Mouse (Mus musculus) layer of hippocampus, adult 2 months (tissue): Measurements from ENCODE around the gene Crcp. TPM values are rescaled to one million over a fixed set of nuclear protein-coding genes. Genes with fewer than 3 reads are reported as not detected.

Source experiments
- DNase-seq, 2 experiments: peaks; one replicate each; pipeline ENCODE4 v3.0.0; 2022; ENCODE audit warnings: low spot score in 2 of 2
- H3K27ac ChIP-seq: fragments of 200-600 bp; 2 replicates; pipeline ENCODE4 v1.8.1; 2022
- H3K4me3 ChIP-seq: fragments of 200-600 bp; 2 replicates; pipeline ENCODE4 v1.8.1; 2022; ENCODE audit warnings: mild to moderate bottlenecking
- CTCF ChIP-seq: fragments of 200-600 bp; conservative IDR thresholded peaks from 2 replicates; pipeline ENCODE4 v1.8.1; 2022; ENCODE audit warnings: antibody characterized with exemption, mild to moderate bottlenecking, moderate library complexity
- total RNA-seq, 2 experiments: library from RNA; stranded (reverse); gene quantifications; 2 replicates each; pipeline ENCODE4 v1.2.3; 2021

Gene Crcp
- total RNA-seq, 2 experiments from 2014 or later, result 35.6 to 35.7 TPM

GRCm38 (mm10) chr5:130089626-130090393 lies 60.7 kb downstream of the Crcp start:
- H3K27ac ChIP-seq, result peak overlapping the region; percentile 85

GRCm38 (mm10) chr5:130096754-130097153 lies 67.7 kb downstream of the Crcp start:
- Histone ChIP-seq H3K4me3 (no peak overlapping the region), H3K27ac (no peak overlapping the region)
- DNase-seq, result no peak
- TF ChIP-seq CTCF, result no peak

More at GRCm38 (mm10) chr5:130089626-130090393, 60.7 kb downstream of the Crcp start:
- TF ChIP-seq CTCF, result no peak
- DNase-seq, result peak in 1 of 2 experiments; percentile 55
- no peak overlapping the region for H3K4me3 ChIP-seq

GRCm38 (mm10) chr5:130097837-130098236 lies 68.7 kb downstream of the Crcp start:
- Histone ChIP-seq H3K27ac (no peak overlapping the region), H3K4me3 (no peak overlapping the region)
- DNase-seq, result no peak
- TF ChIP-seq CTCF, result no peak

GRCm38 (mm10) chr5:130101724-130102123 lies 72.6 kb downstream of the Crcp start:
- Histone ChIP-seq H3K27ac (no peak overlapping the region), H3K4me3 (no peak overlapping the region)
- no peak for TF ChIP-seq CTCF
- DNase-seq, result no peak

GRCm38 (mm10) chr5:130109348-130109747 lies 80.3 kb downstream of the Crcp start:
- TF ChIP-seq CTCF, result no peak
- H3K27ac ChIP-seq, result peak overlapping the region; percentile 8; the same call in 1 of the 2 replicates
- no peak overlapping the region for H3K4me3 ChIP-seq
- DNase-seq, result no peak

Other genes with a start within 250 kb of the Crcp start
- gene Psph, start 241.8 kb upstream of the Crcp start, total RNA-seq, result 10 to 100 TPM; 27.7 to 28.5 TPM
- 10 to 100 TPM; 15.2 to 22.3 TPM for gene Sumf2, start 182.3 kb upstream of the Crcp start, total RNA-seq
- 100 to 1,000 TPM; 431 to 461 TPM for gene Chchd2, start 141.8 kb upstream of the Crcp start, total RNA-seq
- 1 to 10 TPM; 5.1 to 6.2 TPM for gene Zbed5, start 133.6 kb upstream of the Crcp start, total RNA-seq
- gene Phkg1, start 130.7 kb upstream of the Crcp start, total RNA-seq, result 10 to 100 TPM; 21.6 to 24.3 TPM
- 1 to 10 TPM; 1.4 to 2.8 TPM for gene Nupr1l, start 120.8 kb upstream of the Crcp start, total RNA-seq
- gene Vkorc1l1, start 87.3 kb upstream of the Crcp start, total RNA-seq, result 10 to 100 TPM; 42.2 to 44.0 TPM
- 10 to 100 TPM; 10.9 to 11.4 TPM for gene Gusb, start 26.2 kb upstream of the Crcp start, total RNA-seq
- gene Asl, start within 50 bp of the Crcp start, total RNA-seq, result 10 to 100 TPM; 18.2 to 27.3 TPM
- gene Tpst1, start 44.0 kb downstream of the Crcp start, total RNA-seq, result 10 to 100 TPM; 48.7 to 49.1 TPM
- 10 to 100 TPM; 10.3 to 12.8 TPM for gene Kctd7, start 115.6 kb downstream of the Crcp start, total RNA-seq
- 10 to 100 TPM; 48.8 to 51.1 TPM for gene Rabgef1, start 142.5 kb downstream of the Crcp start, total RNA-seq
- gene Tmem248, start 187.8 kb downstream of the Crcp start, total RNA-seq, result 10 to 100 TPM; 39.7 to 41.4 TPM
- 10 to 100 TPM; 76.5 to 81.9 TPM for gene Sbds, start 226.2 kb downstream of the Crcp start, total RNA-seq
- 10 to 100 TPM; 16.2 to 17.7 TPM for gene Tyw1, start 226.3 kb downstream of the Crcp start, total RNA-seq